Mouse (Mus musculus): ENCODE results near the gene Akap6. TPM values are rescaled to one million over a fixed set of nuclear protein-coding genes. Genes with fewer than 3 reads are reported as not detected.

The Akap6 gene
- total RNA-seq, 2 experiments from 2014 or later = 50.8 to 56.3 TPM

- DNase-seq = no peak
These were observed 83.8 kb downstream of the Akap6 start for GRCm38 (mm10) chr12:52782902-52783441.

- no peak for DNase-seq
These were observed 86.0 kb downstream of the Akap6 start for GRCm38 (mm10) chr12:52785217-52785616.

GRCm38 (mm10) chr12:52790350-52790768, 91.2 kb downstream of the Akap6 start:
- DNase-seq = peak; percentile 14

GRCm38 (mm10) chr12:52794131-52794530, 94.9 kb downstream of the Akap6 start:
- no peak for DNase-seq

- no peak for DNase-seq
These were observed 96.6 kb downstream of the Akap6 start for GRCm38 (mm10) chr12:52795551-52796470.

- DNase-seq = no peak
These were observed 97.2 kb downstream of the Akap6 start for GRCm38 (mm10) chr12:52796471-52796795.

GRCm38 (mm10) chr12:52799717-52800116, 100.5 kb downstream of the Akap6 start:
- DNase-seq = no peak

- DNase-seq = no peak
These were observed 107.1 kb downstream of the Akap6 start for GRCm38 (mm10) chr12:52806273-52806672.

- DNase-seq = no peak
These were observed 119.4 kb downstream of the Akap6 start for GRCm38 (mm10) chr12:52818588-52818987.

GRCm38 (mm10) chr12:52824774-52825173, 125.6 kb downstream of the Akap6 start:
- no peak for DNase-seq

GRCm38 (mm10) chr12:52828944-52829736, 130.0 kb downstream of the Akap6 start:
- no peak for DNase-seq

GRCm38 (mm10) chr12:52831782-52832181, 132.6 kb downstream of the Akap6 start:
- no peak for DNase-seq

- peak; percentile 58 for DNase-seq
These were observed 133.0 kb downstream of the Akap6 start for GRCm38 (mm10) chr12:52832230-52832629.

- DNase-seq = no peak
These were observed 134.0 kb downstream of the Akap6 start for GRCm38 (mm10) chr12:52833141-52833540.

GRCm38 (mm10) chr12:52834074-52834473, 134.9 kb downstream of the Akap6 start:
- no peak for DNase-seq

GRCm38 (mm10) chr12:52834781-52835279, 135.6 kb downstream of the Akap6 start:
- DNase-seq = no peak

GRCm38 (mm10) chr12:52835291-52835742, 136.1 kb downstream of the Akap6 start:
- no peak for DNase-seq

GRCm38 (mm10) chr12:52835914-52836546, 136.8 kb downstream of the Akap6 start:
- peak; percentile 25 for DNase-seq

- no peak for DNase-seq
These were observed 146.8 kb downstream of the Akap6 start for GRCm38 (mm10) chr12:52845982-52846381.

- DNase-seq = no peak
These were observed 147.8 kb downstream of the Akap6 start for GRCm38 (mm10) chr12:52847020-52847419.

- DNase-seq = peak; percentile 31
These were observed 148.8 kb downstream of the Akap6 start for GRCm38 (mm10) chr12:52847830-52848518.

- no peak for DNase-seq
These were observed 149.3 kb downstream of the Akap6 start for GRCm38 (mm10) chr12:52848519-52848855.
